Mouse (Mus musculus): ENCODE results near the gene Gpr4. TPM values are rescaled to one million over a fixed set of nuclear protein-coding genes. Genes with fewer than 3 reads are reported as not detected.
A peak's percentile ranks its signal among the peaks of the same experiment; 100 is the strongest.

The Gpr4 gene
- polyA plus RNA-seq, 1 experiment from 2014 or later, result 0.85 TPM

DNA sequence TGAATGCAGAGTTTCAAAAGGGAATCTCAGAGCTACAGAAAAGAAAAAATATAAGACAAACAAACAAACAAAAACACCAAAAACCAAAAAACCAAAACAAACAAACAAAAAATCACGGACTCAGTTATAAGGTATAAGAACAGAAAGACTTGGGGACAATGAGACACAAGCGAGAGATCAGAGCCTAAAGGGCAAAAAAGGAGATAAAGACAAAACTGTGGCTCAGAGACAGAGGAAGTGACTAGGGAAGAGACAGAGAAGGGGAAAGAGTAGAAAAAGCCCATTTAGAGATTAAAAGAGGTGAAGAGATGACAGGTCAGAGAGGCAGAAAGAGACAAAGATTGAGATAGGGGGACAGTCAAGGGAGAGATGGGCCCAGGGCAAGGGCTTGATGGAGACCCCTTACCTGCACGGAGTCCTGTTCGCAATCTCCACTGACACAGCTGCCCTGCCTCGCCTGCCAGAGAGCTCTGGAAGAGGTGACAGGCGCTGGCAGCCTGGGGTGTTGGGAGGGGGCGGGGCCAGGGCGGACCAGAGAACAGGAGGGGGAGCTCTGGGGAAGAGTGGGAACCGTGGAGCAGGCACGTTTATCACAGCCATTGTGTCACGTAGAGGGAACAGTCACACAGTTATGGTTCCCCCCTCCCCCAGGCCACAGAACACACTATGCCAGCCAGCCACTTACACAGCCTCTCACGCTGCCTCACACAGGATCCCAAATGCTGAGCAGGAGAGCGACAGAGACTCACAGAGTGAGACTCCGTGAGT is 46.5 kb upstream of the Gpr4 start, which contains the start of gene Gipr:
Gene Gipr (minus strand): TSS at position 472 of the 768 bp plus-strand sequence.
- no peak within 1 kb of the TSS; the same call in 1 of the 2 replicates for H3K4me2 ChIP-seq (replicated peaks; ENCODE audit: low read depth)
- no peak for ATAC-seq (ENCODE audit: low FRiP score, low TSS enrichment)
- no peak within 1 kb of the TSS for H3K9ac ChIP-seq (ENCODE audit: low read length)
- H3K36me3 ChIP-seq (ENCODE audit: control insufficient read depth, insufficient read depth, low read length), result no peaks in the 10 kb centered on the region
- no peak within 1 kb of the TSS for H3K27ac ChIP-seq (replicated peaks)
- no peak for TF ChIP-seq EP300 (optimal IDR thresholded peaks at IDR 0.05)
- no peak; the same call in 1 of the 2 replicates for TF ChIP-seq CTCF (IDR thresholded peaks at IDR 0.05; ENCODE audit: low read depth)
- WGBS, result 12% methylated on average over 14 of the region's 14 CpGs
- no peaks in the 10 kb centered on the region for H3K4me1 ChIP-seq (replicated peaks; ENCODE audit: control insufficient read depth, insufficient read depth)
- no peak for DNase-seq (ENCODE audit: low spot score)
- H3K27me3 ChIP-seq (ENCODE audit: control insufficient read depth, insufficient read depth, low read length), result no peaks in the 10 kb centered on the region
- H3K4me3 ChIP-seq (ENCODE audit: low read depth, low read length), result no peak within 1 kb of the TSS
- no peaks in the 10 kb centered on the region for H3K9me3 ChIP-seq (ENCODE audit: control insufficient read depth, low read length)

- 79% methylated on average over 3 of the region's 3 CpGs for WGBS
Measured at GRCm38 (mm10) chr7:19166990-19167389, 45.3 kb upstream of the Gpr4 start.

DNA sequence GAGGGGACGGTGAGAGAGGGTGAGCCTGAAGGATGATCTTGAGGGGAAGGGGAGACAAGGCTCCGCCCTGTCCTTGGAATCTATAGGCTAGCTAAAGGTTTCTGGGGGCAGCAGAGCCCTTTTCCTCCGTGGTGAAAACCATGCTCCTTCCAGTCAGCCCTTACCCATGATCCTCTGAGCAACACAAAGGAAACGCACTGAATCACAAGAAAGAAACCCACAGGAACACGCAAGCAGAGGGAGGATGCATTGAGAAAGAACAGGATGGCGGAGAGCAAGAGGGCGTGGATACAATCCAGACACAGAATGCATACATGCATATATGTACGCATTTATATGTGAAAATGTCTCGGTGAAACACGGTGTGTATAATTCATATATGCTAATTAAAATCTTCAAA is 42.8 kb upstream of the Gpr4 start:
- Histone ChIP-seq H3K4me2 (replicated peaks; ENCODE audit: low read depth) (no peak overlapping the region), H3K4me1 (replicated peaks; ENCODE audit: control insufficient read depth, insufficient read depth) (no peaks in the 10 kb centered on the region), H3K27ac (replicated peaks) (no peak overlapping the region), H3K36me3 (ENCODE audit: control insufficient read depth, insufficient read depth, low read length) (no peaks in the 10 kb centered on the region), H3K9me3 (ENCODE audit: control insufficient read depth, low read length) (no peaks in the 10 kb centered on the region), H3K9ac (ENCODE audit: low read length) (no peak overlapping the region), H3K27me3 (ENCODE audit: control insufficient read depth, insufficient read depth, low read length) (no peaks in the 10 kb centered on the region), H3K4me3 (ENCODE audit: low read depth, low read length) (no peak overlapping the region)
- 53% methylated on average over 10 of the region's 10 CpGs for WGBS
- TF ChIP-seq EP300 (optimal IDR thresholded peaks at IDR 0.05) (no peak), CTCF (IDR thresholded peaks at IDR 0.05; ENCODE audit: low read depth) (no peak)
- no peak for DNase-seq (ENCODE audit: low spot score)
- ATAC-seq (ENCODE audit: low FRiP score, low TSS enrichment), result no peak

More at GRCm38 (mm10) chr7:19166990-19167389, 45.3 kb upstream of the Gpr4 start:
- Histone ChIP-seq H3K9me3 (ENCODE audit: control insufficient read depth, low read length) (no peaks in the 10 kb centered on the region), H3K27ac (replicated peaks) (no peak overlapping the region), H3K9ac (ENCODE audit: low read length) (no peak overlapping the region), H3K4me2 (replicated peaks; ENCODE audit: low read depth) (no peak overlapping the region), H3K27me3 (ENCODE audit: control insufficient read depth, insufficient read depth, low read length) (no peaks in the 10 kb centered on the region), H3K4me1 (replicated peaks; ENCODE audit: control insufficient read depth, insufficient read depth) (no peaks in the 10 kb centered on the region), H3K36me3 (ENCODE audit: control insufficient read depth, insufficient read depth, low read length) (no peaks in the 10 kb centered on the region), H3K4me3 (ENCODE audit: low read depth, low read length) (no peak overlapping the region)
- DNase-seq (ENCODE audit: low spot score), result no peak
- TF ChIP-seq EP300 (optimal IDR thresholded peaks at IDR 0.05) (no peak), CTCF (IDR thresholded peaks at IDR 0.05; ENCODE audit: low read depth) (peak; percentile 39)
- ATAC-seq (ENCODE audit: low FRiP score, low TSS enrichment), result no peak

DNA sequence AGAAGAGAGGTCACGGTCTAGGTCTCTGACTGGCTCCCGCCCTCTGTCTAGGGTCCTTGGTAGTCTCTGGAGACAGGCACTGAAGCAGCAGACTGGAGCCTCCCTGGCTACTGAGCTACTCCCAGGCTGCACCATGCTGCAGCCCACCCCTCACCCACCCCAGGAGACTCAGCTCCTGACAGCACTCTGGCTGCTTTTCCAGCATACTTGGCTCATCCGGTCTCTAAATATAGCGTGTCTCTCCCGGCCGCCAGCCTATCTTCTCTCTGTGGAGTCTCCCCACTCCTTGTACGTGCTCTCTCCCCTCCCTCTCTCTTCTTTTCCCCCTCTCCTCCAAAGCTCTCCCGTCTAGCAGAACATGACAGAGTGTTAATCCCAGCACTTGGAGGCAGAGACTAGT is 42.2 kb upstream of the Gpr4 start:
- Histone ChIP-seq H3K9me3 (ENCODE audit: control insufficient read depth, low read length) (no peaks in the 10 kb centered on the region), H3K36me3 (ENCODE audit: control insufficient read depth, insufficient read depth, low read length) (no peaks in the 10 kb centered on the region), H3K4me1 (replicated peaks; ENCODE audit: control insufficient read depth, insufficient read depth) (no peaks in the 10 kb centered on the region), H3K27me3 (ENCODE audit: control insufficient read depth, insufficient read depth, low read length) (no peaks in the 10 kb centered on the region), H3K9ac (ENCODE audit: low read length) (peak overlapping the region; percentile 3; the same call in 1 of the 2 replicates), H3K27ac (replicated peaks) (0 out of 2 replicates have a peak overlapping the region, but pooled peaks have one; percentile 45), H3K4me2 (replicated peaks; ENCODE audit: low read depth) (no peak overlapping the region), H3K4me3 (ENCODE audit: low read depth, low read length) (no peak overlapping the region)
- WGBS, result 31% methylated on average over 8 of the region's 8 CpGs
- peak; percentile 43; the same call in 1 of the 2 replicates for ATAC-seq (ENCODE audit: low FRiP score, low TSS enrichment)
- TF ChIP-seq EP300 (optimal IDR thresholded peaks at IDR 0.05) (no peak), CTCF (IDR thresholded peaks at IDR 0.05; ENCODE audit: low read depth) (no peak)
- DNase-seq (ENCODE audit: low spot score), result no peak

GRCm38 (mm10) chr7:19171831-19172230 is 40.5 kb upstream of the Gpr4 start:
- Histone ChIP-seq H3K4me3 (ENCODE audit: low read depth, low read length) (no peak overlapping the region), H3K36me3 (ENCODE audit: control insufficient read depth, insufficient read depth, low read length) (no peaks in the 10 kb centered on the region), H3K4me2 (replicated peaks; ENCODE audit: low read depth) (no peak overlapping the region), H3K27me3 (ENCODE audit: control insufficient read depth, insufficient read depth, low read length) (peaks cover 5% of the 10 kb centered on the region; the same call in 1 of the 2 replicates), H3K9ac (ENCODE audit: low read length) (no peak overlapping the region; the same call in 1 of the 2 replicates), H3K9me3 (ENCODE audit: control insufficient read depth, low read length) (no peaks in the 10 kb centered on the region), H3K27ac (replicated peaks) (no peak overlapping the region), H3K4me1 (replicated peaks; ENCODE audit: control insufficient read depth, insufficient read depth) (no peaks in the 10 kb centered on the region)
- WGBS, result 47% methylated on average over 8 of the region's 8 CpGs
- DNase-seq (ENCODE audit: low spot score) (no peak), ATAC-seq (ENCODE audit: low FRiP score, low TSS enrichment) (no peak)
- TF ChIP-seq CTCF (IDR thresholded peaks at IDR 0.05; ENCODE audit: low read depth) (no peak), EP300 (optimal IDR thresholded peaks at IDR 0.05) (no peak)

GRCm38 (mm10) chr7:19172874-19173273 is 39.5 kb upstream of the Gpr4 start:
- Histone ChIP-seq H3K4me3 (ENCODE audit: low read depth, low read length) (peak overlapping the region; percentile 16; the same call in 1 of the 2 replicates), H3K4me1 (replicated peaks; ENCODE audit: control insufficient read depth, insufficient read depth) (no peaks in the 10 kb centered on the region), H3K27ac (replicated peaks) (no peak overlapping the region), H3K9me3 (ENCODE audit: control insufficient read depth, low read length) (no peaks in the 10 kb centered on the region), H3K36me3 (ENCODE audit: control insufficient read depth, insufficient read depth, low read length) (no peaks in the 10 kb centered on the region), H3K9ac (ENCODE audit: low read length) (no peak overlapping the region), H3K27me3 (ENCODE audit: control insufficient read depth, insufficient read depth, low read length) (peaks cover 15% of the 10 kb centered on the region), H3K4me2 (replicated peaks; ENCODE audit: low read depth) (peak overlapping the region; percentile 43)
- 3% methylated on average over 17 of the region's 17 CpGs for WGBS
- DNase-seq (ENCODE audit: low spot score) (peak; percentile 80), ATAC-seq (ENCODE audit: low FRiP score, low TSS enrichment) (peak; percentile 50; the same call in 1 of the 2 replicates)
- TF ChIP-seq CTCF (IDR thresholded peaks at IDR 0.05; ENCODE audit: low read depth), result peak; percentile 92
- no peak for TF ChIP-seq EP300 (optimal IDR thresholded peaks at IDR 0.05)

Data from stomach, postnatal 0 days (tissue).